Mouse (Mus musculus) embryonic stem cell, embryonic (primary cell): ENCODE measurements around the gene Ajm1.

Experiments
- CTCF ChIA-PET, 4 experiments: fragments of 300-600 bp in 2 of 4; fragments of 350-600 bp in 2 of 4; sonication (Branson Sonifier 250); formaldehyde crosslinking; loops; one replicate each; lab custom pipeline; 2022; ENCODE audit warnings: inconsistent platforms in 2 of 4; lab: Charles Lee
- POLR2A ChIA-PET, 4 experiments: fragments of 300-600 bp in 2 of 4; fragments of 350-600 bp in 2 of 4; sonication (Branson Sonifier 250); formaldehyde crosslinking; loops; one replicate each; lab custom pipeline; 2022; ENCODE audit warnings: antibody characterized with exemption in 4 of 4, inconsistent platforms in 1 of 4; lab: Charles Lee

Gene Ajm1

DNA sequence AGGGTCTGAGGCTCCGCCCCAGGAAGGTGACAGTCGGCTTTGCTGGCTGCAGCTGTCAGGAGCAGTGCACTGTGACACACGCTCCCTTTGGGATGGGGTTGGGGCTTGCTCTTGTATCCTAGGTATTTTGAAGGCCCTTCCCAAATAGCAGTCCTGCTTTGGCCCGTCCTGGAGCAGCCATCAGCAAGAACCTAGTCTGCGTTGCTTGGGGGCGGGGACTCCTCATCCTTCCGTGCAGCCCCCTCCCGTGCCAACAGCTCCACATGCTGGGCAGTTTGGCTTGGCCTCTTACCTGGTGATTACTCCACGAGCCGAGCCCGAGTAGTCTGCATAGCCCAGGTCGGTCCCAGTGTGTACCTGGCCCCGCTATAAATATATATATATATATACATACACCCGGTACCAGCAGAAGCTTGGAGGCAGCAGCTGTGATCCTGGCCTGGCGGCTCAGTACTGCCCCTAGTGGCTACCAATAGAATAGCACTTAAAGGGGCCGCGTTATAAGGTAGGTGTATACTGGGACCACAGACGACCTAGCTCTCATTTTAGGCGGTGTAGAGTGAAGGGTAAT, at the start of gene Ajm1:
TSS of gene Ajm1 (minus strand) at position 464 of the 571 bp plus-strand sequence.
- CTCF ChIA-PET: interaction anchor here (0.5 to 5.9 kb wide), 85 partner anchors 8 to 595 kb away, joined by 3 to 64 read pairs (median 4); partner anchors contain the start of genes Tmem141 (in 3 of the 4), Traf2 (in 3 of the 4), Edf1 (in 2 of the 4) and Fut7 (in 2 of the 4)
- POLR2A ChIA-PET: interaction anchor here (0.7 to 7.3 kb wide), 23 partner anchors 8 to 309 kb away, joined by 3 to 48 read pairs (median 5); partner anchors contain the start of genes Edf1 (in 2 of the 4), Rabl6 (in 2 of the 4), Traf2 (in 2 of the 4) and Anapc2 (in 1 of the 4)

GRCm38 (mm10) chr2:25628738-25629137, 47.2 kb upstream of the Ajm1 start:
- POLR2A ChIA-PET: no interaction called here
- CTCF ChIA-PET: interaction anchor here in 1 of 4 experiments (0.9 to 1.2 kb wide), 2 partner anchors 11 to 37 kb away, joined by 3 read pairs; no protein-coding TSS in a partner anchor

DNA sequence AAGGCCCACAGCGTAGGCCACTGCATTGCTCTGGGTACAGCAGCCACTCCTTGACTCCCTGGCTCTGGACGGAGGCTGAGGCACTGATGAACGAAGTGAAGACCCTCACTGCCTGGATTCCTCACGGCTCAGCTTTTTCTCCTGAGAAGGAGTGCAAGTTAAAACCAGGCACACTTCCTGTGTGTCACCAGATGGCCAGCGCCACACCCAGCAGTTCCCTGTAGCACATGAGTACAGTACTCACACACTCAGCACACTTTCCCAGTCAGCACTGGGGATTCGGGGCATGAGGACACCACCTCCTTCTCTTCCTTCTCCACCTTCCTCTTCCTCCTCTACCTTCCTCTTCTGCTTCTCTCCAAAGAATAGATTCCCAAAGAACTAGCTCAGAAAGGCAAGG, 46.3 kb upstream of the Ajm1 start, which contains the start of gene Fcna:
TSS of gene Fcna (minus strand) at position 220 of the 400 bp plus-strand sequence.
- ChIA-PET CTCF (interaction anchor here in 3 of 4 experiments (0.5 to 0.9 kb wide), 6 partner anchors 12 to 625 kb away, joined by 3 to 12 read pairs (median 5); no protein-coding TSS in a partner anchor), POLR2A (interaction anchor here in 1 of 4 experiments (1.1 kb wide), 1 partner anchor 25 kb away, joined by 4 read pairs; the partner anchor contains the start of gene Lcn8)

- CTCF ChIA-PET: no interaction called here
- POLR2A ChIA-PET: interaction anchor here in 1 of 4 experiments (0.8 kb wide), 1 partner anchor 14 kb away, joined by 4 read pairs; no protein-coding TSS in a partner anchor
These were observed 44.4 kb upstream of the Ajm1 start for GRCm38 (mm10) chr2:25625986-25626385.

- ChIA-PET POLR2A (interaction anchor here in 2 of 4 experiments (0.6 to 1.4 kb wide), 14 partner anchors 13 to 1014 kb away, joined by 3 to 8 read pairs (median 4); partner anchors contain the start of genes Rabl6 (in 2 of the 2), Arrdc1 (in 1 of the 2), Camsap1 (in 1 of the 2) and Mamdc4 (in 1 of the 2)), CTCF (interaction anchor here (0.6 to 1.2 kb wide), 17 partner anchors 9 to 433 kb away, joined by 3 to 8 read pairs (median 4); partner anchors contain the start of genes Ajm1 (in 3 of the 4), Edf1 (in 2 of the 4), Abca2 (in 1 of the 4) and Lcn8 (in 1 of the 4))
These were observed 40.0 kb upstream of the Ajm1 start, which contains the start of gene Tmem141 for GRCm38 (mm10) chr2:25621229-25622200. Gene Tmem141, minus strand, starts transcription at chr2:25622005.

DNA sequence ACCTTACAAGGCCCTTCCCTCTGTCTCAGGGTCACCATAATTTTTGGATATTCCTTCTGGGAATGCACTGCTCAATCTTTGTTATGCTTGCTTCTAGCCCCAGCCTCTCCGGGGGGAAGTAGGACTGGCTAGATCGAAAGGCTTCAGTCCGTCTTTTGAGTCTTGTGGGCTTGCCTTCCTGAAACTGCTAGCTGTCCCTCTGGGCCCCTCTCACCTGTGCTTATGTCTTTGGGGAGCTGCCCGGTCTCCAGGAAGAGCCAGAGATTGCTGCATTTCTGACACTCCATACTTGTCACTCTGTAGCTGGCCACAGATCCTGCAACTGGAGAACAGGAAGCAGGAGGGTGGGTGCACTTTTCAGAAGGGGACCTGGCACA, 39.3 kb upstream of the Ajm1 start:
- POLR2A ChIA-PET: interaction anchor here in 2 of 4 experiments (1.0 to 1.4 kb wide), 4 partner anchors 12 to 1014 kb away, joined by 3 to 6 read pairs (median 3); partner anchors contain the start of genes Arrdc1 (in 1 of the 2) and Rabl6 (in 1 of the 2)
- CTCF ChIA-PET: interaction anchor here in 3 of 4 experiments (0.9 to 1.2 kb wide), 2 partner anchors 39 to 73 kb away, joined by 4 to 5 read pairs (median 5); partner anchors contain the start of gene Ajm1 (in 2 of the 3)

DNA sequence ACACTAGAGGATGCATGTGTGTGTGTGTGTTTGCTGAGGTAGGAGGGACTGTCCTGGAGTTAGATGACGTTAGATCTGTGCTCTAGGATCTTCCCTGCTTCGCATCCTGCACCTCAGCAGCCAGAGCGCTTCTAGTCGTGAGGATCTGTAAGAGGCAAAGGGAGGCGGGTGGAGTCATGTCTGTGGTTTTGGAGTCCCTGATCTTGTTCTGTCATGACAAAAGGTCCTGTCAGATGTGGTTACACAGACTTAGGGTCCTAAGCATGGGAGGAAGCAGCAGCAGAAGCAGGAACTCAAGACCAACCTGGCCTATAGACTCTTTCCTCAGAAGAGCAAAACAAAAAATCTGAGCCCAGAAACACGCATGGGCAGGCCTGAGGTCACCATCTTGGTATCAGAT, 38.8 kb upstream of the Ajm1 start:
- CTCF ChIA-PET: interaction anchor here in 1 of 4 experiments (0.9 kb wide), 1 partner anchor 39 kb away, joined by 5 read pairs; the partner anchor contains the start of gene Ajm1

DNA sequence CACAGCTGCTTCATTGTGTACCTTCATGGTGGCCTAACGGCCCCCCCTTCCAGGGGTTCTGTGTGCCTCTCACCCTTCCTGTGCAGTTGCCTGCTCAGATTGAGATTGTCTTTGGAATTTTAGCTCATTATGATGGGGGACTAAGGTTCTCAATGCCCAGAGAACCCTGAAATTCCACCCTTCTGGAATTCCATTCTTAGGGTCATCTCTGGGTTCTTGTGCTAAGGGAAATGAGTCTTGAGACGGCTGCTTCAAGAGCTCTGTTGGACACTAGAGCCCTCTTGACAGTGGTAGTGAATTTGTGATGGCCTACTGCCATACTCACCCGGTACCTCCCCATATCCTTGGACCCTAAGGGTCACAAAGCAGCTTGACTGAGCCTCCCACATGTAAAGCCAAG, 36.0 kb upstream of the Ajm1 start, which contains the start of gene Ccdc183:
TSS of gene Ccdc183 (minus strand) at position 101 of the 400 bp plus-strand sequence.
- POLR2A ChIA-PET: interaction anchor here in 2 of 4 experiments (0.8 to 1.2 kb wide), 3 partner anchors 9 to 42 kb away, joined by 3 read pairs; partner anchors contain the start of genes Mamdc4 (in 1 of the 2), Phpt1 (in 1 of the 2) and Rabl6 (in 1 of the 2)
- CTCF ChIA-PET: interaction anchor here in 2 of 4 experiments (0.7 to 1.4 kb wide), 2 partner anchors 9 to 491 kb away, joined by 3 read pairs; no protein-coding TSS in a partner anchor

More for the DNA sequence above, 38.8 kb upstream of the Ajm1 start:
- POLR2A ChIA-PET: interaction anchor here in 1 of 4 experiments (1.0 kb wide), 1 partner anchor 12 kb away, joined by 6 read pairs; the partner anchor contains the start of gene Rabl6

DNA sequence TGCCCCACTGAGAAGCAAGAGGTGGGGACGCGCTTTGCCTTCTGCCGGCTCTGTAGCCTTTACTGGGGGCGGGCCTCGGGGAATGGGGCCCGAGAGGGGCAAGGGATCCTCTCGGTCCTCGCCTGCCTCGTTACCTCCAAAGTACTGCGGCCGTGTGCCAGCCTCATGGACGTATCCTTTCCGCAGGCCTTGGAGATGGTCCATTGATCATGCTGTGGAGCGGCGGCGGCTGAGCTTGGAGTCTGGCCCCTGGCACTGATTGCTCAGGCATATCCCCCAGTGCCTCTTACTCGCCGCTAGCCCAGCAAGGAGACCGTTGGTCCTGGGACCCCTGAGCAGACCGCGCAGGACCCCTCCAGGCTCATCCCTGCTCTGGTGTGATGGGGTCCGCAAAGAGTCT, 34.8 kb upstream of the Ajm1 start:
- POLR2A ChIA-PET: interaction anchor here in 2 of 4 experiments (0.6 to 1.0 kb wide), 5 partner anchors 9 to 244 kb away, joined by 3 to 4 read pairs (median 3); partner anchors contain the start of genes Edf1 (in 1 of the 2) and Sapcd2 (in 1 of the 2)
- CTCF ChIA-PET: interaction anchor here in 2 of 4 experiments (0.9 to 1.8 kb wide), 8 partner anchors 8 to 78 kb away, joined by 3 to 9 read pairs (median 3); partner anchors contain the start of genes Ajm1 (in 1 of the 2) and Edf1 (in 1 of the 2)

DNA sequence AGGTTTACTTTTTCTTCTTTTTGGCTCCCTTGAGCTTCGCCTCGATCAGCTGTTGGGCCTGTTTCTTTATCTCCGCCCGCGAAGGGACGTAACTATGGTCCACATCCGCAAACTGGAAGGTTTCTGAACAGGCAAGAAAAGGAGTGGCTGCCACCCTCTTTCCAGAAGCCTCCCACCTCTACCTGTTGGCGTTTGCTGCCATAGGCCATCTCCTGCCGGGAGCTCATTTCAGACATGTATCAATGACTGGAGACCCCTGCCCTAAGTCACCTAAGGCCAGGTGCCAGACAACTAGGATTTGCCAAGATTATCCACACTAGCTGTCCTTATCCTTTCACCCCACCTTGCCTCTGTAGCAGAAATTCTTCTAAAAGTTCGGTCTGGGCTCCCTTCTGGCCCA, 27.1 kb upstream of the Ajm1 start:
- CTCF ChIA-PET: interaction anchor here in 2 of 4 experiments (0.7 to 1.3 kb wide), 3 partner anchors 9 to 28 kb away, joined by 3 to 5 read pairs (median 3); partner anchors contain the start of genes Ajm1 (in 2 of the 2) and Ccdc183 (in 1 of the 2)

DNA sequence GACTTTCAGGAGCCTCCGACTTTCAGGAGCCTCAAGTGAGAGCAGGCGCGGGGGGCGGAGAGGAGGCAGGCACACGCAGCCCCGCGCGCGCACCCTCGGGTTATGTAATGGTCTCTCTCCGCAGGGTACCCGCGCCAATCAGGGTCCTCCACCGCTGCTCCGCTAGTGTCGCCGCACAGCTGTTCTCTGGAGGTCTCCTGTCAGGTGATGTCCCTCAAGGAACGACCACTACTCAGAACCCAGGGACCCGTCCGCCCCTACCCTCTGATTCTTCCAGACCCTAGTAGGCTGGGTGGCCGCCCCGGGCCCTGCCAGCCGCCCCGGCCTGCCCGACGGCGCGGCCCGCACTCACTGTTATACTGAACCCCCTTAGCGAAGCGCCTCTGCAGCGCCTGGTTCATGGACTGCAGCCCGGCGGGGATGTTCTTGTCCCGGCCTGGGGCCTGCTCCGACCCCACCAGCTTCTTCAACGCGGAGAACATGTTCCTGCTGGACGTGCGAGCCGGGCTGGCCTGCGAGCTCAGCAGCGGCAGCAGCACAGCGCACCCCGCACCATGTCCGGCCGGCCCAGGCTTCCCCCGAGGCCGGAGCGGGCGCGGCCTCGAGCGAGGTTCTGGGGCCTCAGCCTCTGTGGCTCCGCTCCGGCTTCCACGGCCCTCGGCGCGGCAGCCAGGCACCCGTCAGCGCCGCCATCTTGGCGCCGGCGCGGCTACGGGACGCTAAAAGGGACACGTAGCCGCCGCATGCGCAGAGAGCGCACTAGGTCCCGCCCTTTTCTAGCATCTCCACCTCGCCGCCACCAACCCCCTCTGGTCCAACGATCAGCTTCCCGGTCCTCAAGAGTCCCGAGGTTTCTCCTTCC, 26.4 kb upstream of the Ajm1 start, which contains the start of gene Rabl6:
TSS of gene Rabl6 (minus strand) at position 761 of the 862 bp plus-strand sequence.
- POLR2A ChIA-PET: interaction anchor here (0.6 to 4.1 kb wide), 23 partner anchors 9 to 100 kb away, joined by 3 to 25 read pairs (median 3); partner anchors contain the start of genes Phpt1 (in 3 of the 4), Ajm1 (in 2 of the 4), Mamdc4 (in 2 of the 4) and Tmem141 (in 2 of the 4)
- CTCF ChIA-PET: interaction anchor here in 3 of 4 experiments (1.1 to 1.7 kb wide), 3 partner anchors 8 to 27 kb away, joined by 3 to 5 read pairs (median 4); partner anchors contain the start of gene Ajm1 (in 2 of the 3)

More for the DNA sequence above, 27.1 kb upstream of the Ajm1 start:
- POLR2A ChIA-PET: interaction anchor here (0.7 to 4.1 kb wide), 23 partner anchors 9 to 100 kb away, joined by 3 to 25 read pairs (median 3); partner anchors contain the start of genes Phpt1 (in 3 of the 4), Ajm1 (in 2 of the 4), Mamdc4 (in 2 of the 4) and Tmem141 (in 2 of the 4)

DNA sequence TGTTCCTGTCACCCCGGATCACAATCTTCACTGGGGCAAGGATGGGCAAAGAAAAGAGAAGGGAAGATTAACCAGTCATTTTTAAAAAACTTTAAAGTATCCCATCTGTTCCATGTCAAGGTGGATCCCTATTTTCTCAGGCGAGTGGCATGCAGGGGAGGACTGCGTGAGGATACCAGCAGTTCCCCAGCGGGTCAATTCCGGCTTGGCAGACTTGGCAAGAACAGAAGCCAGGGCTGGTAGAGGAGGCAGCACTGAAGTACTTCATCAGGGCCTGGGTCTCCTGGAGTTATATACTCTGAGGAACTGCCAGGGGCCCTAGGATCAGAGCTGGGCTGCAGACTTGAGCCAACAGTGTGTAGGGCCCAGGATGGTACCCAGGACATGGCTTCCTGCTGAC, 21.0 kb upstream of the Ajm1 start:
- ChIA-PET CTCF (interaction anchor here in 2 of 4 experiments (0.8 to 1.2 kb wide), 3 partner anchors 10 to 21 kb away, joined by 3 to 4 read pairs (median 3); partner anchors contain the start of gene Ajm1 (in 2 of the 2)), POLR2A (interaction anchor here in 2 of 4 experiments (0.7 to 1.4 kb wide), 4 partner anchors 9 to 27 kb away, joined by 3 to 4 read pairs (median 3); partner anchors contain the start of gene Phpt1 (in 1 of the 2))

- ChIA-PET POLR2A (interaction anchor here in 2 of 4 experiments (1.1 to 1.5 kb wide), 3 partner anchors 8 to 13 kb away, joined by 3 to 4 read pairs (median 3); partner anchors contain the start of gene Rabl6 (in 1 of the 2)), CTCF (no interaction called here)
These were observed 18.5 kb upstream of the Ajm1 start for GRCm38 (mm10) chr2:25600037-25600436.

DNA sequence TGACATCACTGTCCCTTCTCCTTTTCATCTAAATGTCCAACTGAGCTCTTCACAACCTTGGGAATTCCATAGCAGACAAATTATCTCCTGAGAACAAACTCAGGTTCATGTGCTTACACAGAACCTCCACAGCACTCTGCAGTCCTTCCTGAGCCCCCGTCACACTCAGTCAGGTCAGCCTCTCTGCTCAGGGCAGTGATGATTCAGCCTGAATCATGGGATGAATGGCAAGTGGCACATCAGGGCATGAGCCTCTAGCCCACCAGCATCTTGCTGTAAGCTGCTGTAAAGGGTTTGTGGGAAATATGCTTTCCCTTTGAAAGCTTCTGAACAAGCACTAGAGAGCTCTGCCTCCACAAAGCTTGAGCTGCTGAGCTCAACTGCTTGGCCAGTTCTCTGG, 17.2 kb upstream of the Ajm1 start:
- ChIA-PET CTCF (no interaction called here), POLR2A (interaction anchor here in 2 of 4 experiments (0.9 to 1.4 kb wide), 5 partner anchors 8 to 17 kb away, joined by 3 to 4 read pairs (median 4); partner anchors contain the start of genes Ajm1 (in 1 of the 2) and Rabl6 (in 1 of the 2))
